Mouse (Mus musculus) neural tube, embryonic 10.5 days (tissue): Measurements from ENCODE around the gene Chn1.

ENCODE experiments used
- DNase-seq: peaks from one replicate; pipeline ENCODE4 v3.0.0-alpha.2; 2017; ENCODE audit warnings: low spot score; ENCODE audit errors: extremely low spot score

Gene Chn1

GRCm38 (mm10) chr2:73592231-73593100, 182.7 kb downstream of the Chn1 start:
- no peak for DNase-seq

GRCm38 (mm10) chr2:73591246-73591645, 183.9 kb downstream of the Chn1 start:
- DNase-seq: no peak

GRCm38 (mm10) chr2:73590106-73590505, 185.0 kb downstream of the Chn1 start:
- peak; percentile 61 for DNase-seq

GRCm38 (mm10) chr2:73588951-73589350, 186.2 kb downstream of the Chn1 start:
- DNase-seq: no peak

- DNase-seq: no peak
Measured at GRCm38 (mm10) chr2:73587109-73587506, 188.0 kb downstream of the Chn1 start.

GRCm38 (mm10) chr2:73586392-73587108, 188.6 kb downstream of the Chn1 start:
- DNase-seq: no peak

GRCm38 (mm10) chr2:73585347-73585831, 189.8 kb downstream of the Chn1 start:
- no peak for DNase-seq

- peak; percentile 87 for DNase-seq
Measured at GRCm38 (mm10) chr2:73584645-73585346, 190.3 kb downstream of the Chn1 start.

GRCm38 (mm10) chr2:73580720-73581119, 194.4 kb downstream of the Chn1 start:
- DNase-seq: no peak

GRCm38 (mm10) chr2:73580166-73580565, 195.0 kb downstream of the Chn1 start, which contains the start of gene Chrna1:
Gene Chrna1, minus strand, starts transcription at chr2:73580338.
- DNase-seq: no peak

- DNase-seq: no peak
Measured at GRCm38 (mm10) chr2:73579168-73579567, 196.0 kb downstream of the Chn1 start.

- DNase-seq: no peak
Measured at GRCm38 (mm10) chr2:73574418-73574817, 200.7 kb downstream of the Chn1 start.

GRCm38 (mm10) chr2:73573556-73573955, 201.6 kb downstream of the Chn1 start:
- DNase-seq: no peak

GRCm38 (mm10) chr2:73572539-73573372, 202.4 kb downstream of the Chn1 start:
- DNase-seq: peak; percentile 85

GRCm38 (mm10) chr2:73571901-73572300, 203.2 kb downstream of the Chn1 start:
- DNase-seq: no peak

- DNase-seq: no peak
Measured at GRCm38 (mm10) chr2:73571304-73571703, 203.8 kb downstream of the Chn1 start.

GRCm38 (mm10) chr2:73566989-73567605, 208.0 kb downstream of the Chn1 start:
- DNase-seq: no peak

- no peak for DNase-seq
Measured at GRCm38 (mm10) chr2:73566162-73566561, 209.0 kb downstream of the Chn1 start.

GRCm38 (mm10) chr2:73563690-73564089, 211.5 kb downstream of the Chn1 start:
- no peak for DNase-seq

GRCm38 (mm10) chr2:73562656-73563055, 212.5 kb downstream of the Chn1 start:
- no peak for DNase-seq
